Mouse (Mus musculus) lung, postnatal 36 days (tissue): ENCODE results near the gene Slc38a3.

Source experiments
- DNase-seq: peaks from one replicate; pipeline ENCODE4 v3.0.0; 2022; ENCODE audit warnings: mixed read lengths

Gene Slc38a3

GRCm38 (mm10) chr9:107665308-107665707, 4.0 kb downstream of the Slc38a3 start:
- DNase-seq: no peak

DNA sequence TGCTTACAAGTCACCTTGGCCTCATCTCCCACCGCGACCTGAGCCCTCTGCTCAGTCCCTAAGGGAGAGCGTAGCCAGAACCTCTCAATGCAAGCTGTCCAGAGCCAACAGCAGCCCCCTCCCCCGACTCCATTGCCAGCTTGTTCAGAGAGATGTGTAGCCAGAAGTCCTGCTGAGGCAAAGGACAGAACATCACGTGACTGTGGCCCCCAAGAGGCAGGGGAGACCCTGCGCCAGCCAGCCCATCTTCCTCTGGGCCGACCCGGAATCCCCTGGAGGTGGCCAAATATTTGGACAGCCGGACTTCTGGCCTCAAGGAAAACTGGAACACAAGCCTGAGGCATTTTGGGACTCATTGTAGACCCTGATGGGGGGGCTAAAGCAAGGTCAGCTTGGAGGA, 5.8 kb downstream of the Slc38a3 start:
- DNase-seq: no peak

DNA sequence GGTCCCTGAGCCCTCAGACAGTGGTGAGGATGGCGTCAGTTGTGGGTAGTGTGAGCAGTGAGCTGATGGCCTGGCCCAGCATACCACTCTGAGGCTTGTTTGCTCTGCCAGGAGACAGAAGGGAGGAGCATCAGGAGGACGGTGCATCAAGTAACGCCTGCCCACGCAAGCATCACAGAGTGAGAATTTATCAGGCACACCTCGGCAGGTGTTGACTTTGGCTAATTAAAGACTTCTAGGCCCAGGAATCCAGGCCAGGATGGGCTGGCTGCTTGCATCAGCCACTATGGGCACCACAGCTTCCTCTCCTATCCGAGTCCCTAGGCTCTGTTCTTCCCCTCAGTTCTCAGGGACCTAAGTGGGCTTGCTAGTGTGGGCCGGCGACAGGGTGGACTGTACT, 7.0 kb downstream of the Slc38a3 start:
- DNase-seq: no peak

- DNase-seq: no peak
Measured at GRCm38 (mm10) chr9:107660777-107661176, 8.6 kb downstream of the Slc38a3 start.

DNA sequence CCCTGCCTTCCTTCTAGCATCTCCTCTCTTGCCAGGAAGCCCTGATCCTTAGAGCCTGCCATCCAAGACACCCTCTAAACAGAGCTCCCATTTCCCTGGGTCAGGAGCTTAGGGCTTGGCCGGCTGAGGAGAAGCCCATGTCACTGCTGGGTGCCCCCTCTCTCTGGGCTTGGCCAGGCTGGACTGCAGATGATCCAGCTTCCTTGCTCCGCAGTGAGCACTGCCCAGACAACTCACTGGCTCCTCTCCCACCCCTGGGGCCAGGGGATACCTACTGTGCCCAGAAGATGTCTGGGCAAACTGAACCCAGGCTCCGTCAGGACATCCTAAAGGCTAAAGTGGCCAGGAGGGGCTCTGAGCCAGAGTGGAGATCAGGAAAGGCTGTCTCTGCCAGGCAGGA, 9.4 kb downstream of the Slc38a3 start:
- DNase-seq: no peak

- no peak for DNase-seq
Measured at GRCm38 (mm10) chr9:107659551-107659950, 9.8 kb downstream of the Slc38a3 start.

GRCm38 (mm10) chr9:107658096-107658495, 11.2 kb downstream of the Slc38a3 start:
- no peak for DNase-seq

GRCm38 (mm10) chr9:107657144-107657543, 12.2 kb downstream of the Slc38a3 start:
- DNase-seq: no peak

- no peak for DNase-seq
Measured at GRCm38 (mm10) chr9:107654585-107654984, 14.7 kb downstream of the Slc38a3 start.

- DNase-seq: no peak
Measured at GRCm38 (mm10) chr9:107653474-107653873, 15.9 kb downstream of the Slc38a3 start.

- no peak for DNase-seq
Measured at GRCm38 (mm10) chr9:107650708-107651481, 18.4 kb downstream of the Slc38a3 start.

DNA sequence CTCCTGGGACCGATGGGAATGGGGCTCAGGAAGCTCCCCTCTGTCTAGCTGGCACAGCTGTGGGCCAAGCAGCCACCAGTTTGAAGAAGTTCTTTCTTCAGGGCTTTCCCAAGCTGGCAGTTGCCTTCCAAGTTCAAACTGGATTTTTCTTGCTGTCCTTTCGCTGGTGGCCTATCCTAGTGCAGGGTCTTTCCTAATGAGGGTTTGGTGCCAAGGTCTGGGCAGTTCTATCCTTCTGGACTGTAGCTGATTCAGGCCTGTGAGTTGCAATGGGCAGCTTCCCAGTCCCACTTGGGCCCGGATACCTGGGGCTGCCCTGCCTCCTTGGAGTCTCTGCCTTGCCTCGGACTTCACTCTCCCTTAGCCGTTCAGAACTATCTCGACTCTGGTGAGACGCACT, 19.1 kb downstream of the Slc38a3 start:
- DNase-seq: no peak

- DNase-seq: no peak
Measured at GRCm38 (mm10) chr9:107648767-107649166, 20.6 kb downstream of the Slc38a3 start.

DNA sequence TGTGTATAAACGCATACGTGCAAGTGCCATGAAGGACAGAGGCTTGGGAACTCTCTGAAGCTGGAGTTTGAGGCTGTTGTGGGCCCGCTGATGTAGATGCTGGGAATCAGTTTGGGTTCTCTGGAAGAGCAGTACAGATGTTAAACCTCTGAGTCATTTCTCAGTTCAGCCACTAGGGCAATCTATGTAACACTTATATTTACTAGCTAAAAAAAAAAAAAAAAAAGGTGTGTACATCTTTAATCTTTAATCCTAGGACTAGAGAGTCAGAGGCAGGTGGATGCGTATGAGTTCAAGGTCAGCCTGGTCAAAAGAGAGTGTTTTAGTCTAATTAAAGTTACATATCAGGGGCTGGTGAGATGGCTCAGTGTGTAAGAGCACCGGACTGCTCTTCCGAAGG, 22.4 kb downstream of the Slc38a3 start:
- DNase-seq: no peak

DNA sequence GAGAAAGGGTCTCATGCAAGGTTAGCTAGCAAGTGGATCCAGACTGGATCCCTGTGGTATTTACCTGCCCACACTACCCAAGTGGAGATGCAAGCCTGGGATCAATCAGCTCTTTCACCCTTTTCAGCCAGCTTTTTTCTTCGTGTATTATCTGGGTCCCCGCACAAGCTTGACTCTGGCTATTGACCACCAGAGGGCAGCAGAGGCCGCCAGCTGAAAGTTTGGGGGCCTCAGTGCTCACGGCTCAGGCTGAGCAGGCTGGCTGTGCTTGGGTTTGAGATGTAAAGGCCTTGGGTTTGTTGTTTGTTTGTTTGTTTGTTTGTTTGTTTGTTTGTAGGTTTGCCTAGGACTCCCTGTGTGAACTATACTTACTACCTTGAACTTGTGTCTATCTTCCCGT, 23.8 kb downstream of the Slc38a3 start:
- peak; percentile 85 for DNase-seq

DNA sequence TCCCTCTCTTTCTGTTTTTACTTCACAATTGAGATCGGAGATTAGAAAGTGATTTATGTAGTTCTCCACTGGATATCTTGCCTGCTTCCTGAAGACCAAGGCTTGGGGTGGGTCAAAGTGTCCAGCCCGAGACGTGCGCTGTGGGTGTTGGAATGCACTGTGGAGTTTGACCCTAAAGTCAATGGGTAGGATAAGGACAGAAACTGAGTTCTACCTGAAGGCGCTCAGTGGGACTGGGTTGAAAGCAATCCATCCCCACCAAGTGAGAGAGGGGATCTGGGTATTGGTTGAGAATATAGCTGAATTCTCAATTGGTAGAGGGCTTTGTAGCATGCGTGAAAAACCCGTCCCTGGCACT, 24.2 kb downstream of the Slc38a3 start:
- no peak for DNase-seq

DNA sequence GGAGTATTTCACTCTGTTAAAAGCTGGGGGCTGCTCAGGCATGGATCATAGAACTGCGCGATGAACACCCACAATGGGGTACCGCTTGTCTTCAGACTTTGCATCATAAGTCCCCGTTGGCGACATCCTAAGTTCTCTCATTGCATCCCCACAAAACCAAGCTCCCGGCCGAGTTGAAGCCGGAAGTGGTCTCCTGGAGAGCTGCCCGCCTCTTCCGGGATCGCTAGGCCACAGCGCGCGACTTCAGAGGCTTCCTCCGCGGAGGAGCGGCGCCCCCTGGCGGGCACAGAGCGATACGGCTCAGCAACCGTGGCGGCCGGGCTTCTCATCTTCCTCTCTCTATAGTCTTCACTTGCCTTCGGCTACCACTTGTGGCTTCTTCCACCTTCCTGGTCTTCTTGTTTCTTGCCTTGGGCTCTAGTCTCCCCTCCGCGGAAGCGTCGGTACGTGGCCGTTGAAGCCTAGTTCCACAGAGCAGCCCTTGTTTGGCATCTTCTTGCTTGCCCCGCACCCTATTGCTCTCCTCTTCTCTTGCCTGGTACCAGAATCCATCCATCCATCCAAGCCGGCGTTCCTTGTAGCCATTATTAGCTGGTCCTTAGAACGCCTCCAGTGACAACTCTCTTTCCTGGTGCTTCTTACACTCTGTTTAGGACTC, 24.7 kb downstream of the Slc38a3 start:
- DNase-seq: peak; percentile 93

DNA sequence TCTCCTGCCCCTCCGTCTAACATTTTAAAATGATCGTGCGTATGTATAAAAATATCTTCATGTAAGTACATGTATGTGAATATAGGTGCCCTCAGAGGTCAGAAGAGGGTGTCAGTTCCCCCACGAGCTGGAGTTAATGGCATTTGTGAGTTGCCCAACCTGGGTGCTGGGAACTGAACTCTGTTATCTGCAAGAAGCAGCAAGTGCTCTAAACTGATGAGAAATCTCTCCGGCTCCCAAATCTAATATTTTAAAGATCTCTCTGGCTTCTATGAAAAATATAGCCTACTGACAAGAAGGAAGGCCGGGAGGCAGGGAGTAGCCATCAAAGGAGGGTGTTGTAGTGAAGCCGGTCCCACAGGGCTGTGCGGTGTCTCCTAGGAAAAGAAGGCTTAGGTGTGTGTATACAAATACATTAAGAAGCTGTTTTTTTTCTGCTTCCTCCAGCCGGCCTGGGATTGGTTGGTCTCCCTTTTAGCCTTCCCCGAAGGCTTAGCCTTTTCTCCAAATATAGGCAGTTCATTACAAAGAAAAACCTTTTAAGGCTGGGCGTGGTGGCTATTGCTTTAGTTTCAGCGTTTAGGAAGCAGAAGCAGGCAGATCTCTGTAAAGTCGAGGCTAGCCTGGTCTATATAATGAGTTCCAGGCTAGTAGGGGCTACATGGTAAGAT, 25.7 kb downstream of the Slc38a3 start:
- no peak for DNase-seq

- no peak for DNase-seq
Measured at GRCm38 (mm10) chr9:107641666-107642065, 27.7 kb downstream of the Slc38a3 start.

DNA sequence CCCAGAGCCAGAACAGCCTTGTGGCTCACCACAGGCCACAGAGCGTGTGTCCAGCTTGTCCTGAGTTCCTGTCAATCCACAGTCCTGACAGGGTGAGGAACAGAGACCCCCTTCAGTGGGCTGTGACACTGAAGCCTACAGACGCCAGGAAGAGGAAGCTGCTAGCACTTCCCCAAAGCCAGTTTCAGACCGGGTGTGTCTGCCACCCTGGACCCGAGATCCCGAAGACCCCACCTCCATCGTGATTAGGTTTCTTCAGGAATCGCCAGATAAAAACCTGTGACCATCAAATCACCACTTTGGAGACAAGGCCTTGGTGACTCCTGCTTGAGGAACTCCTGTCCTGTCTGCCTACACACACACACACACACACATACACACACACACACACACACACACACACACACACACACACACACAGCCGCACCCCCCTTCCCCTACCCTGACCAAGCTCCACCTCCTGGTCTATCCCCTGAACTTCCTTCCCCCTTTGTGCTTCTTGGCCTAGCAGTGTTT, 29.0 kb downstream of the Slc38a3 start:
- peak; percentile 65 for DNase-seq

- no peak for DNase-seq
Measured at GRCm38 (mm10) chr9:107637070-107637469, 32.3 kb downstream of the Slc38a3 start.

GRCm38 (mm10) chr9:107635279-107636028, 33.9 kb downstream of the Slc38a3 start, which contains the start of gene Gnai2:
Gene Gnai2, minus strand, starts transcription at chr9:107635367.
- peak; percentile 98 for DNase-seq
